Mouse (Mus musculus): ENCODE data around the gene Gif.

Gene Gif

DNA sequence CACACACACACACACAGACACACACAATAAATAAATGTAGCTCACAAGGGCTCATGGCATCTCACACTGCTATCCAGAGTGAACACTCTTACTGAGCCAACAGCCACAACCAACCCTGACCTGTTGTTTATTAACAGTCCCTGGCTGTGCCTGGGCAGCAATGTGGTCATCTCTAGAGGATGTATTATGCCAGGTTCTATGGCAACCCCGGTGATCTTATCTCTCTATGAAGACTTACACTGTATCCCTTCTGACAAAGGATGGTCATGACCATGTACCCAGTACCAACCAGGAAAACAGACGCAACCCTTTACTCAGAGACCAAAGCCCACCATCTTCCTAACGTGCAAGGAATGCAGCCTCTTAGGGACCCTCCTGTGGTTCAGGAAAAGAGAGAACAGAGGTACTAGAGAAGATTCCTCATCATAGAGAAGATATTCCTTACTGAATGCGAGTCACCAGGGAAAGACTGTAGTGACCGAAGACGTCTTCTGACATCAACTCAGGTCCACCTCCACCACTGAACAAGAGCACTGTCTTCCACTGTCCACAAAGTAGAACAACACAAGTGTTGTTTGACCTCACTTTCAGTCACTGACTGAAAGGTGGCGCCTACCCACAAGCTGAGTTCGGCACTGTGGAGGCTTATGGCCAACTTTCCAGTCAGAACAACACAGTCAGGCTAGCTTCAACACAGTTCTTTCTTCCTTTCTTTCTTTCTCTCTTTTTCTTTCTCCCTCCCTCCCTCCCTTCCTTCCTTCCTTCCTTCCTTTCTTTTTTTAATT is 53.4 kb downstream of the Gif start:
- DNase-seq: no peak

DNA sequence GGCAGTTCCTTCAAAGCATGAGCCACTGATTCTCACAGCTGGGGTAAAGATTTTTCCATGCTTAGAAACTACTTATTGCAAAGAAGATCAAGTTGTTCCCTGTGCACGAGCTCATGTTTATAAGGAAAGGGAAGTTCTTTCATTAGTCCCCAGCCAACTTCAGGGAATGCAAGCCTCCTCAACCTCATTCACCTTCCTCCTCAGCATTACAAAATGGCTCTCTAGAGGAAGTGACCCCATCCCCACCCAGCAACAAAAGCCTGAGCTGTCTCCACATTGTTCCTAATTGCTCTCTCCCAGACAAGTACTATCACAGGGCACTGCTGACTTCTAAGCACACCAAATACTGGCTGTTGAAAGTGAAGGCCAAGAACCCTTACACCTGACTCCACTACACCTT is 57.1 kb downstream of the Gif start:
- no peak for DNase-seq

- DNase-seq: no peak
Measured at GRCm38 (mm10) chr19:11807251-11807650, 59.9 kb downstream of the Gif start.

GRCm38 (mm10) chr19:11807822-11808221 is 60.5 kb downstream of the Gif start:
- DNase-seq: no peak

DNA sequence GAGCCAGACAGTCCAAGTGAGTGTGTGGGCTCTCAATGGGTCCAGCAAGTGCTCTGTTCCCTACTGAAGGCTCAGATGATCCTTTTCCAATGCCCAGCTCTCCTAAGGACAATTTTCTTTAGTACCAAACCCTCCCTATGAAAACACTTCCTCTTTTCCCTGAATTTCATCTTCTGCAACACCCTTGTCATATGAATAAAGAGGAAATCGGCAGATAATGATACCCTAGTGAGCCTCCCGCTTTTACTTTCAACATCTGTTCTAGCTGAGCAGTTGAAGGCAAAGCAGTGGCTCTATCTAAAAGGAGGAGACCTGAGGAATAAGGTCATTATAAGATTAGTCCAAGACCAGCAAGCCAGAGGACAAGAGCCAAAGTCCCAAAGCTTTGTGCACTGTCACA is 61.1 kb downstream of the Gif start:
- no peak for DNase-seq

- no peak for DNase-seq
Measured at GRCm38 (mm10) chr19:11810003-11810758, 62.8 kb downstream of the Gif start.

- DNase-seq: no peak
Measured at GRCm38 (mm10) chr19:11810856-11811255, 63.5 kb downstream of the Gif start.

GRCm38 (mm10) chr19:11811688-11812365 is 64.5 kb downstream of the Gif start:
- DNase-seq: no peak
